Mouse (Mus musculus): Measurements from ENCODE around the gene Gm13212. TPM values are rescaled to one million over a fixed set of nuclear protein-coding genes. Genes with fewer than 3 reads are reported as not detected.
"Not testable (repeated sequence)": the region's sequence is repeated elsewhere in the genome, so short reads cannot be mapped to it uniquely, and the experiment has no call there.

Gm13212 gene
- under 1 TPM; 0.28 to 0.34 TPM for total RNA-seq (2021)
- long read RNA-seq, experiment 1: 0 reads
- long read RNA-seq, experiment 2: 0 reads

- not testable (repeated sequence) for DNase-seq (ENCODE audit: low spot score)
These were observed at the start of gene Gm13212 for GRCm38 (mm10) chr4:145585078-145585477. Gm13212 (plus strand) TSS chr4:145585166.

GRCm38 (mm10) chr4:145543861-145544260 lies 41.1 kb upstream of the Gm13212 start:
- DNase-seq (ENCODE audit: low spot score): not testable (repeated sequence)

- DNase-seq (ENCODE audit: low spot score): not testable (repeated sequence)
These were observed 39.9 kb upstream of the Gm13212 start for GRCm38 (mm10) chr4:145545106-145545505.

- not testable (repeated sequence) for DNase-seq (ENCODE audit: low spot score)
These were observed 39.1 kb upstream of the Gm13212 start for GRCm38 (mm10) chr4:145545734-145546349.

- DNase-seq (ENCODE audit: low spot score): not testable (repeated sequence)
These were observed 38.5 kb upstream of the Gm13212 start for GRCm38 (mm10) chr4:145546477-145546876.

GRCm38 (mm10) chr4:145556680-145557079 lies 28.3 kb upstream of the Gm13212 start:
- no peak for DNase-seq (ENCODE audit: low spot score)

GRCm38 (mm10) chr4:145559505-145560099 lies 25.4 kb upstream of the Gm13212 start:
- DNase-seq (ENCODE audit: low spot score): no peak

- DNase-seq (ENCODE audit: low spot score): no peak
These were observed 20.7 kb upstream of the Gm13212 start for GRCm38 (mm10) chr4:145564111-145564821.

- DNase-seq (ENCODE audit: low spot score): not testable (repeated sequence)
These were observed 14.5 kb upstream of the Gm13212 start for GRCm38 (mm10) chr4:145570461-145570860.

GRCm38 (mm10) chr4:145576623-145577022 lies 8.3 kb upstream of the Gm13212 start:
- DNase-seq (ENCODE audit: low spot score): not testable (repeated sequence)

GRCm38 (mm10) chr4:145580333-145580732 lies 4.6 kb upstream of the Gm13212 start:
- not testable (repeated sequence) for DNase-seq (ENCODE audit: low spot score)

- not testable (repeated sequence) for DNase-seq (ENCODE audit: low spot score)
These were observed 1.1 kb downstream of the Gm13212 start for GRCm38 (mm10) chr4:145586046-145586445.

- not testable (repeated sequence) for DNase-seq (ENCODE audit: low spot score)
These were observed 9.2 kb downstream of the Gm13212 start for GRCm38 (mm10) chr4:145594183-145594582.

GRCm38 (mm10) chr4:145594798-145595197 lies 9.8 kb downstream of the Gm13212 start:
- not testable (repeated sequence) for DNase-seq (ENCODE audit: low spot score)

- DNase-seq (ENCODE audit: low spot score): not testable (repeated sequence)
These were observed 55.6 kb downstream of the Gm13212 start for GRCm38 (mm10) chr4:145640416-145641185.

- not testable (repeated sequence) for DNase-seq (ENCODE audit: low spot score)
These were observed 85.4 kb downstream of the Gm13212 start, which contains the start of gene Zfp980 for GRCm38 (mm10) chr4:145670385-145670784. Zfp980 (plus strand) TSS chr4:145670685.

- DNase-seq (ENCODE audit: low spot score): not testable (repeated sequence)
These were observed 89.4 kb downstream of the Gm13212 start for GRCm38 (mm10) chr4:145674286-145674780.
